In the genomic region with DNA sequence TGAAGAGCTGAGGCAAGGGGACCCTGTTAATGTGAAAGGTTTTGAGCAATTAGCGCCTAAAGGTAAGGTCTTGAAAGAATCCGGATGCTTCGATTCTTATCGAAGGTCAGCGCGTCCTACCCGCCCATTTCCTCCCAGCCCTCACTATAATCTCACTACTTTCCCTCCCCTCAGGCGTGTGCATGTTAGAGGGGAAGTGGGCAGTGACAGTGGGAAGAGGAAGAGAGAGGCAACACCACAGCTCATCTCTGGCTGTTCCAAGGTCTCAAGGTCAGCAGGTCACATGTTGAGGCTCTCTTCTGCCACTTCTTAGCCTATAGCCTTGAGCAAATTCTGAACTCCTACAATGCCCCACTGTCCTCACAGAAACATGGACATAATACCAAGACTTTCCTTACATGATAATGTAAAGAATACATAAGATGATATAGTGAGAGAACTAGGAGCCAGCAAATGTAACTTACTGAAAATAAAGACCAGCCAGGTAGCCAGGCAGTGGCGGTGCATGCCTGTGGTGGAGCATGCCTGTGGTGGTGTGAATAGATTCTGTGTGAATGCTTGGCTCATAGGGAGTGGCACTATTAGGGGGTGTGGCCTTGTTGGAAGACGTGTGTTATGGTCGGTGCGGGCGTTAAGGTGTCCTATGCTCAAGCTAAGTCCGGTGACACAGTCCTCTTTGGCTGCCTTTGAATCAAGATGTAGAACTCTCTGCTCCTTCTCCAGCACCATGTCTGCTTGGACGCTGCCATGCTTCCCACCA, we compare ENCODE assay signal across 15 mouse cellular contexts. TPM values are rescaled to one million over a fixed set of nuclear protein-coding genes. Genes with fewer than 3 reads are reported as not detected.
DNase-seq lines count a peak whose midpoint lies in the region; ATAC-seq lines count a peak whose summit lies in the region.
"Had no signal": no experiment of that assay in that cellular context is flagged by ENCODE, and none has a peak within 500 bp of the region (broad histone marks: within the 10 kb centered on the region; RNA-seq: fewer than 3 reads in every experiment).

No protein-coding gene starts in this region.

- H3K9ac ChIP-seq in liver, embryonic 13.5 days, result no peak overlapping the region
- no peak overlapping the region for H3K9ac ChIP-seq in hindbrain, embryonic 14.5 days
- H3K9ac ChIP-seq: kidney, embryonic 15.5 days; midbrain, embryonic 12.5 days; neural tube, embryonic 12.5 days had no signal

- no peaks in the 10 kb centered on the region for H3K9me3 ChIP-seq in heart, embryonic 10.5 days
- H3K9me3 ChIP-seq in liver, embryonic 13.5 days (replicated peaks), result no peaks in the 10 kb centered on the region
- no peaks in the 10 kb centered on the region for H3K9me3 ChIP-seq in hindbrain, embryonic 14.5 days (ENCODE audit: control insufficient read depth, low read length)
- H3K9me3 ChIP-seq in hindbrain, embryonic 10.5 days, result no peaks in the 10 kb centered on the region
- H3K9me3 ChIP-seq: kidney, embryonic 15.5 days; midbrain, embryonic 12.5 days; neural tube, embryonic 12.5 days had no signal

- no peaks in the 10 kb centered on the region for H3K36me3 ChIP-seq in heart, embryonic 10.5 days
- H3K36me3 ChIP-seq in liver, embryonic 13.5 days, result peaks cover 97% of the 10 kb centered on the region
- H3K36me3 ChIP-seq in hindbrain, embryonic 14.5 days (replicated peaks; ENCODE audit: control insufficient read depth, insufficient read depth), result no peaks in the 10 kb centered on the region
- H3K36me3 ChIP-seq in hindbrain, embryonic 10.5 days, result peaks cover 44% of the 10 kb centered on the region
- H3K36me3 ChIP-seq: neural tube, embryonic 12.5 days had no signal

- peak; percentile 91 for DNase-seq in heart, adult 11 months
- no peak for DNase-seq in heart, embryonic 10.5 days (ENCODE audit: low spot score)
- DNase-seq in R1 (ENCODE audit: low read depth, low spot score), result peak; percentile 50
- DNase-seq in liver, embryonic 13.5 days, result no peak
- no peak for DNase-seq in hindbrain, embryonic 14.5 days (ENCODE audit: low spot score)
- no peak for DNase-seq in hindbrain, embryonic 10.5 days (ENCODE audit: low spot score)
- no peak for DNase-seq in cerebellum, adult 18-20 months
- DNase-seq: cerebellum, adult 9-10 months; heart, postnatal 4 days had no signal

- WGBS in heart, embryonic 10.5 days, result 88% methylated on average over 15 of the region's 15 CpGs
- 38% methylated on average over 15 of the region's 15 CpGs for WGBS in liver, embryonic 13.5 days (ENCODE audit: insufficient replicate concordance)
- WGBS in hindbrain, embryonic 14.5 days, result 97% methylated on average over 15 of the region's 15 CpGs
- WGBS in hindbrain, embryonic 10.5 days, result 93% methylated on average over 15 of the region's 15 CpGs

- no peaks in the 10 kb centered on the region for H3K27me3 ChIP-seq in heart, embryonic 10.5 days (ENCODE audit: insufficient read depth, poor library complexity, severe bottlenecking)
- no peaks in the 10 kb centered on the region for H3K27me3 ChIP-seq in liver, embryonic 13.5 days
- H3K27me3 ChIP-seq in hindbrain, embryonic 14.5 days (ENCODE audit: control insufficient read depth, insufficient read depth, low read length), result no peaks in the 10 kb centered on the region
- no peaks in the 10 kb centered on the region for H3K27me3 ChIP-seq in hindbrain, embryonic 10.5 days (ENCODE audit: insufficient read depth, poor library complexity, severe bottlenecking)
- H3K27me3 ChIP-seq: kidney, embryonic 15.5 days; midbrain, embryonic 12.5 days; neural tube, embryonic 12.5 days had no signal

- H3K4me2 ChIP-seq in liver, embryonic 13.5 days, result no peak overlapping the region
- H3K4me2 ChIP-seq in hindbrain, embryonic 14.5 days (replicated peaks), result no peak overlapping the region
- H3K4me2 ChIP-seq: kidney, embryonic 15.5 days; midbrain, embryonic 12.5 days; neural tube, embryonic 12.5 days had no signal

- H3K4me1 ChIP-seq in heart, embryonic 10.5 days, result 0 out of 2 replicates have a peak, but pooled peaks cover 3% of the 10 kb centered on the region
- H3K4me1 ChIP-seq in liver, embryonic 13.5 days (replicated peaks), result peaks cover 49% of the 10 kb centered on the region
- no peaks in the 10 kb centered on the region for H3K4me1 ChIP-seq in hindbrain, embryonic 14.5 days (replicated peaks; ENCODE audit: control insufficient read depth, insufficient read depth, low read length)
- H3K4me1 ChIP-seq in hindbrain, embryonic 10.5 days (replicated peaks), result 0 out of 2 replicates have a peak, but pooled peaks cover 2% of the 10 kb centered on the region
- H3K4me1 ChIP-seq: midbrain, embryonic 12.5 days; neural tube, embryonic 12.5 days had no signal

- ATAC-seq in liver, embryonic 13.5 days (ENCODE audit: low read depth), result peak; percentile 73
- peak; percentile 65 for ATAC-seq in neutrophil, adult 5-6 weeks (ENCODE audit: extremely low read depth, insufficient number of reproducible peaks, low FRiP score, poor library complexity, severe bottlenecking)
- ATAC-seq in hindbrain, embryonic 14.5 days (ENCODE audit: low FRiP score), result no peak

- no peak overlapping the region for H3K27ac ChIP-seq in heart, embryonic 10.5 days
- H3K27ac ChIP-seq in liver, embryonic 13.5 days, result peak overlapping the region; percentile 50
- no peak overlapping the region for H3K27ac ChIP-seq in hindbrain, embryonic 14.5 days
- H3K27ac ChIP-seq in hindbrain, embryonic 10.5 days, result no peak overlapping the region
- H3K27ac ChIP-seq: kidney, embryonic 15.5 days; layer of hippocampus, adult 2 months; midbrain, embryonic 12.5 days; neural tube, embryonic 12.5 days had no signal

- no peak overlapping the region for H3K4me3 ChIP-seq in heart, embryonic 10.5 days
- H3K4me3 ChIP-seq in liver, embryonic 13.5 days (replicated peaks), result no peak overlapping the region
- H3K4me3 ChIP-seq in hindbrain, embryonic 14.5 days (replicated peaks; ENCODE audit: low read length), result no peak overlapping the region
- no peak overlapping the region for H3K4me3 ChIP-seq in hindbrain, embryonic 10.5 days
- H3K4me3 ChIP-seq: kidney, embryonic 15.5 days; layer of hippocampus, adult 2 months; midbrain, embryonic 12.5 days; neural tube, embryonic 12.5 days had no signal

RNA-seq across cellular contexts. Expression of a gene that starts 51.8 kb away (rescaled TPM):
- 4.8 and 8.6 TPM in 2 replicates for polyA plus RNA-seq in heart, embryonic 10.5 days (2016; fragmentation: Nextera tagmentation; extraction: Ambion mirVana)
- polyA plus RNA-seq in liver, embryonic 13.5 days (2015; fragmentation: Nextera tagmentation; extraction: Ambion mirVana), result 25.0 and 25.2 TPM in 2 replicates
- total RNA-seq in neutrophil, adult 5-6 weeks (2017), result 12.8 and 18.2 TPM in 2 replicates
- 9.0 and 9.5 TPM in 2 replicates for polyA plus RNA-seq in hindbrain, embryonic 14.5 days (2014; fragmentation: Nextera tagmentation; extraction: Ambion mirVana)
- 9.2 and 9.4 TPM in 2 replicates for polyA plus RNA-seq in hindbrain, embryonic 10.5 days (2016; fragmentation: Nextera tagmentation; extraction: Ambion mirVana)
- total RNA-seq: MEL had no signal

Comparison
In these comparisons a context has a peak if more than half of its experiments do, and no peak if none do; other contexts are left out.
1. DNase-seq: peak in heart, adult 11 months (single experiment) and R1 (single experiment); none in heart, embryonic 10.5 days (single experiment), liver, embryonic 13.5 days (single experiment), hindbrain, embryonic 14.5 days (single experiment), hindbrain, embryonic 10.5 days (single experiment) and cerebellum, adult 18-20 months (0 of 2).